Mouse (Mus musculus) liver, embryonic 14.5 days (tissue): ENCODE data around the gene Nrxn2.

Source experiments
- CTCF ChIP-seq: IDR thresholded peaks from 2 replicates; pipeline ENCODE4 v1.5.1; 2016; ENCODE audit warnings: antibody characterized with exemption, low read depth, control low read depth
- EP300 ChIP-seq: IDR thresholded peaks from 2 replicates; pipeline ENCODE4 v1.6.1; 2016; ENCODE audit warnings: antibody characterized with exemption, low read depth

DNA sequence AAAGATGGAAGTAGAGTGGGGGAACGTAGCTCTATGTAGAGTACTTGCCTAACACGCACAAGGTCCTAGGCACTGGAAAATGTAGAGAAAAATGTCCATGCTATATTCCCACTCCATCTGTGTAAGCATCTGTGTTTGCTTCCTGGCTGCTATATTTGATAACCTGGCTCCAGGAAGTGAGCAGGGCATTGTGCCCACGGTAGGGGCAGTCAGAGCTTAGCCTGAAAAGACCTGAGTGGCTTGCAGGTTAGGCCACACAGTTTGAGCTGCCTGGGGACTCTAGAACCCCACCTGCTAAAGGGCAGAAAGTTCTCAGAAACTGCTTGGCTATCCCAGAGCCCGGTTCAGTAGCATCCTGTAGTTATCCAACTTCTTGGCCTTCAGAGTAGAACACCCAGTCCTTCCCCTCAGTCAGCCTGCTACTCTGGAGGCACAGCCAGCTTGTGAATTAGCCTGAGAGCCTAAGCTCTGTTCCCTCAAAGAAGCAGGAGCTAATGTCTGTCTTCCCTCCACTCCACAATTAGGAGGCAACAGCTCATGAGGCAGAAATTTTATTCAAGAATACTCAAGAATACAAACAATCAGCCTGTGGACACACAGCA lies 36.1 kb upstream of the Nrxn2 start:
- TF ChIP-seq EP300 (no peak), CTCF (no peak)
